Mouse (Mus musculus) stomach, postnatal 0 days (tissue): ENCODE measurements around the gene Reg3b. TPM values are rescaled to one million over a fixed set of nuclear protein-coding genes. Genes with fewer than 3 reads are reported as not detected.
"Not testable (repeated sequence)": the region's sequence is repeated elsewhere in the genome, so short reads cannot be mapped to it uniquely, and the experiment has no call there.

Experiments
- ATAC-seq: fragments of 200-750 bp; cut with Nextera tagmentation; 2 replicates; pipeline ENCODE4 v1.8.0; 2017; ENCODE audit not compliant: low FRiP score, low TSS enrichment
- DNase-seq: peaks from one replicate; pipeline ENCODE4 v3.0.0-alpha.2; 2016; ENCODE audit warnings: low spot score
- H3K27ac ChIP-seq: fragments of 300-500 bp; sonication (generic); replicated peaks from 2 replicates; pipeline ENCODE4 v1.5.1; 2014; ENCODE audit warnings: mild to moderate bottlenecking, control low read depth
- H3K27me3 ChIP-seq: fragments of 300-500 bp; sonication (generic); 2 replicates; pipeline ENCODE4 v1.6.1; 2014; ENCODE audit warnings: low read length; ENCODE audit not compliant: control insufficient read depth, insufficient read depth
- H3K36me3 ChIP-seq: fragments of 300-500 bp; sonication (generic); 2 replicates; pipeline ENCODE4 v1.6.1; 2014; ENCODE audit warnings: low read length, mixed read lengths; ENCODE audit not compliant: control insufficient read depth, insufficient read depth
- H3K4me1 ChIP-seq: fragments of 300-500 bp; sonication (generic); replicated peaks from 2 replicates; pipeline ENCODE4 v1.6.1; 2014; ENCODE audit warnings: antibody characterized with exemption; ENCODE audit not compliant: control insufficient read depth, insufficient read depth
- H3K4me2 ChIP-seq: fragments of 300-500 bp; sonication (generic); replicated peaks from 2 replicates; pipeline ENCODE4 v1.6.1; 2014; ENCODE audit warnings: low read depth, mild to moderate bottlenecking, control low read depth, moderate library complexity
- H3K4me3 ChIP-seq: fragments of 300-500 bp; sonication (generic); 2 replicates; pipeline ENCODE4 v1.5.1; 2014; ENCODE audit warnings: low read depth, low read length, control low read depth
- H3K9ac ChIP-seq: fragments of 300-500 bp; sonication (generic); 2 replicates; pipeline ENCODE4 v1.6.1; 2014; ENCODE audit warnings: mild to moderate bottlenecking, low read length, control low read depth, mixed read lengths
- H3K9me3 ChIP-seq: fragments of 300-500 bp; sonication (generic); 2 replicates; pipeline ENCODE4 v1.6.1; 2016; ENCODE audit warnings: low read length; ENCODE audit not compliant: control insufficient read depth
- CTCF ChIP-seq: IDR thresholded peaks from 2 replicates; pipeline ENCODE4 v1.5.1; 2016; ENCODE audit warnings: antibody characterized with exemption, low read depth, mild to moderate bottlenecking, moderate library complexity
- EP300 ChIP-seq: optimal IDR thresholded peaks from 2 replicates; pipeline ENCODE3; 2016; ENCODE audit warnings: antibody characterized with exemption
- WGBS: fragments of 180-500 bp; shearing (Covaris S2); extraction: QIAGEN DNeasy Blood & Tissue Kit; methylation state at CpG from one replicate; pipeline ENCODE4 v1.1.7; 2014; 5-methylcytosine and 5-hydroxymethylcytosine counted together
- polyA plus RNA-seq: library from polyadenylated mRNA; unstranded; fragments of >200 nt; fragmentation: Nextera tagmentation; extraction: Ambion mirVana; gene quantifications from 2 replicates; pipeline ENCODE4 v1.2.1, GENCODE M21; 2015

The Reg3b gene
- polyA plus RNA-seq, 1 experiment from 2014 or later = not detected

GRCm38 (mm10) chr6:78361971-78362563 is 8.4 kb upstream of the Reg3b start:
- Histone ChIP-seq H3K36me3 (no peaks in the 10 kb centered on the region), H3K27me3 (no peaks in the 10 kb centered on the region), H3K4me2 (no peak overlapping the region), H3K9ac (no peak overlapping the region), H3K4me3 (no peak overlapping the region), H3K9me3 (no peaks in the 10 kb centered on the region), H3K4me1 (no peaks in the 10 kb centered on the region), H3K27ac (no peak overlapping the region)
- 61% methylated on average over 2 of the region's 2 CpGs for WGBS
- no peak for DNase-seq
- ATAC-seq = no peak
- TF ChIP-seq CTCF (no peak), EP300 (no peak)

- H3K27ac ChIP-seq = no peak within 1 kb of the TSS
- DNase-seq (no peak), ATAC-seq (no peak)
- H3K9me3 ChIP-seq = no peaks in the 10 kb centered on the region
- H3K4me1 ChIP-seq = no peaks in the 10 kb centered on the region
- H3K4me3 ChIP-seq = no peak within 1 kb of the TSS
- H3K9ac ChIP-seq = no peak within 1 kb of the TSS
- no peaks in the 10 kb centered on the region for H3K27me3 ChIP-seq
- no peak within 1 kb of the TSS for H3K4me2 ChIP-seq
- TF ChIP-seq CTCF (no peak), EP300 (no peak)
- H3K36me3 ChIP-seq = no peaks in the 10 kb centered on the region
- WGBS = 62% methylated on average over 2 of the region's 2 CpGs
Observed at GRCm38 (mm10) chr6:78378765-78379164, 8.3 kb downstream of the Reg3b start, which contains the start of gene Reg3d. Reg3d (minus strand) TSS chr6:78378865.

GRCm38 (mm10) chr6:78380409-78380808 is 10.0 kb downstream of the Reg3b start, which contains the start of gene Reg3a:
Reg3a (plus strand) TSS chr6:78380709.
- TF ChIP-seq EP300 (no peak), CTCF (no peak)
- Histone ChIP-seq H3K36me3 (no peaks in the 10 kb centered on the region), H3K4me1 (no peaks in the 10 kb centered on the region), H3K9ac (no peak within 1 kb of the TSS), H3K4me2 (no peak within 1 kb of the TSS), H3K9me3 (no peaks in the 10 kb centered on the region), H3K27ac (no peak within 1 kb of the TSS), H3K4me3 (no peak within 1 kb of the TSS), H3K27me3 (no peaks in the 10 kb centered on the region)
- DNase-seq (no peak), ATAC-seq (no peak)

GRCm38 (mm10) chr6:78385609-78386008 is 15.2 kb downstream of the Reg3b start:
- Histone ChIP-seq H3K36me3 (no peaks in the 10 kb centered on the region), H3K4me3 (no peak overlapping the region), H3K4me1 (no peaks in the 10 kb centered on the region), H3K4me2 (no peak overlapping the region), H3K9me3 (no peaks in the 10 kb centered on the region), H3K27ac (no peak overlapping the region), H3K9ac (no peak overlapping the region), H3K27me3 (no peaks in the 10 kb centered on the region)
- ATAC-seq (no peak), DNase-seq (no peak)
- 81% methylated on average over 3 of the region's 3 CpGs for whole genome bisulfite sequencing
- no peak for TF ChIP-seq EP300
- no peak for TF ChIP-seq CTCF

GRCm38 (mm10) chr6:78395323-78395722 is 24.9 kb downstream of the Reg3b start, which contains the start of gene Reg2:
Reg2 (plus strand) TSS chr6:78395623.
- not testable (repeated sequence) for H3K4me1 ChIP-seq, DNase-seq, H3K9me3 ChIP-seq, ATAC-seq, H3K9ac ChIP-seq, H3K4me3 ChIP-seq, H3K27me3 ChIP-seq, H3K27ac ChIP-seq, H3K4me2 ChIP-seq, H3K36me3 ChIP-seq
- 96% methylated on average over 4 of the region's 17 CpGs for whole genome bisulfite sequencing

- ATAC-seq = not testable (repeated sequence)
Observed at GRCm38 (mm10) chr6:78422411-78422810, 52.0 kb downstream of the Reg3b start, which contains the start of gene Reg1. Reg1 (plus strand) TSS chr6:78422711.

More at GRCm38 (mm10) chr6:78422411-78422810, 52.0 kb downstream of the Reg3b start, which contains the start of gene Reg1:
- not testable (repeated sequence) for H3K9ac ChIP-seq, H3K4me3 ChIP-seq, H3K36me3 ChIP-seq, DNase-seq, H3K4me2 ChIP-seq, H3K4me1 ChIP-seq, H3K9me3 ChIP-seq, H3K27me3 ChIP-seq, H3K27ac ChIP-seq

Other genes starting within 250 kb of the Reg3b start
- gene Reg3d, start 8.2 kb downstream of the Reg3b start, polyA plus RNA-seq = not detected in 2 replicates
- not detected in 2 replicates for gene Reg3a, start 10.1 kb downstream of the Reg3b start, polyA plus RNA-seq
- gene Reg2, start 25.0 kb downstream of the Reg3b start, polyA plus RNA-seq = not detected in 2 replicates
- 2.1 and 2.6 TPM in 2 replicates for gene Reg1, start 52.1 kb downstream of the Reg3b start, polyA plus RNA-seq
- 2.0 and 4.0 TPM in 2 replicates for gene Reg3g, start 98.2 kb downstream of the Reg3b start, polyA plus RNA-seq